8 mouse cellular contexts compared by ENCODE assay signal in genomic region chr12:91551773-91552526, GRCm38 (mm10). TPM values are rescaled to one million over a fixed set of nuclear protein-coding genes. Genes with fewer than 3 reads are reported as not detected.
DNase-seq lines count a peak whose midpoint lies in the region; ATAC-seq lines count a peak whose summit lies in the region.

No protein-coding gene starts in this region.

- no peaks in the 10 kb centered on the region for H3K27me3 ChIP-seq in forebrain, embryonic 11.5 days (ENCODE audit: control insufficient read depth, insufficient read depth, low read length)
- no peaks in the 10 kb centered on the region for H3K27me3 ChIP-seq in forebrain, embryonic 10.5 days (ENCODE audit: poor library complexity, severe bottlenecking)
- H3K27me3 ChIP-seq in embryonic facial prominence, embryonic 15.5 days, result no peaks in the 10 kb centered on the region
- H3K27me3 ChIP-seq in heart, embryonic 12.5 days (replicated peaks), result 0 out of 2 replicates have a peak, but pooled peaks cover 4% of the 10 kb centered on the region
- H3K27me3 ChIP-seq in liver, embryonic 11.5 days (replicated peaks; ENCODE audit: control insufficient read depth, insufficient read depth, low read length), result no peaks in the 10 kb centered on the region

- no peaks in the 10 kb centered on the region for H3K9me3 ChIP-seq in forebrain, embryonic 11.5 days (ENCODE audit: control insufficient read depth, low read length)
- no peaks in the 10 kb centered on the region for H3K9me3 ChIP-seq in forebrain, embryonic 10.5 days
- H3K9me3 ChIP-seq in embryonic facial prominence, embryonic 15.5 days (replicated peaks), result no peaks in the 10 kb centered on the region
- H3K9me3 ChIP-seq in heart, embryonic 12.5 days (replicated peaks), result no peaks in the 10 kb centered on the region
- no peaks in the 10 kb centered on the region for H3K9me3 ChIP-seq in liver, embryonic 11.5 days (ENCODE audit: control insufficient read depth, low read length)

- no peak overlapping the region for H3K4me3 ChIP-seq in forebrain, embryonic 11.5 days (ENCODE audit: low read depth, low read length)
- H3K4me3 ChIP-seq in forebrain, embryonic 10.5 days, result no peak overlapping the region
- H3K4me3 ChIP-seq in embryonic facial prominence, embryonic 15.5 days (replicated peaks), result no peak overlapping the region
- H3K4me3 ChIP-seq in heart, embryonic 12.5 days, result 0 out of 2 replicates have a peak overlapping the region, but pooled peaks have one; percentile 11
- H3K4me3 ChIP-seq in liver, embryonic 11.5 days (ENCODE audit: low read depth, low read length), result no peak overlapping the region

- H3K27ac ChIP-seq in forebrain, embryonic 11.5 days (ENCODE audit: low read depth, low read length), result no peak overlapping the region
- no peak overlapping the region for H3K27ac ChIP-seq in forebrain, embryonic 10.5 days
- no peak overlapping the region for H3K27ac ChIP-seq in embryonic facial prominence, embryonic 15.5 days (replicated peaks)
- no peak overlapping the region for H3K27ac ChIP-seq in heart, embryonic 12.5 days (ENCODE audit: poor library complexity, severe bottlenecking)
- no peak overlapping the region for H3K27ac ChIP-seq in liver, embryonic 11.5 days (ENCODE audit: low read depth, low read length)

- ATAC-seq in forebrain, embryonic 11.5 days (replicated peaks; ENCODE audit: low FRiP score), result peak; percentile 87
- peak; percentile 85 for ATAC-seq in embryonic facial prominence, embryonic 15.5 days (ENCODE audit: insufficient number of reproducible peaks, low FRiP score, low TSS enrichment, low read depth)
- ATAC-seq in heart, embryonic 12.5 days (ENCODE audit: insufficient number of reproducible peaks, low FRiP score), result peak; percentile 90
- ATAC-seq in liver, embryonic 11.5 days (replicated peaks; ENCODE audit: low FRiP score), result peak; percentile 39; the same call in 1 of the 2 replicates

- peak; percentile 69 for DNase-seq in forebrain, embryonic 11.5 days (ENCODE audit: low spot score)
- DNase-seq in forebrain, embryonic 10.5 days (ENCODE audit: extremely low spot score, low spot score), result no peak
- peak; percentile 61 for DNase-seq in kidney, postnatal 14 days
- no peak for DNase-seq in liver, embryonic 11.5 days (ENCODE audit: low spot score)
- DNase-seq in ovary, adult 18-20 months (ENCODE audit: low spot score), result peak; percentile 60
- DNase-seq in embryo, embryonic 11 days, result no peak

- WGBS in forebrain, embryonic 11.5 days, result 74% methylated on average over 19 of the region's 19 CpGs
- WGBS in forebrain, embryonic 10.5 days, result 91% methylated on average over 19 of the region's 19 CpGs
- WGBS in embryonic facial prominence, embryonic 15.5 days, result 55% methylated on average over 19 of the region's 19 CpGs
- WGBS in heart, embryonic 12.5 days, result 35% methylated on average over 19 of the region's 19 CpGs
- 81% methylated on average over 19 of the region's 19 CpGs for WGBS in liver, embryonic 11.5 days

- no peaks in the 10 kb centered on the region for H3K36me3 ChIP-seq in forebrain, embryonic 11.5 days (ENCODE audit: control insufficient read depth, insufficient read depth, low read length)
- peaks cover 22% of the 10 kb centered on the region for H3K36me3 ChIP-seq in forebrain, embryonic 10.5 days (replicated peaks)
- 0 out of 2 replicates have a peak, but pooled peaks cover 3% of the 10 kb centered on the region for H3K36me3 ChIP-seq in embryonic facial prominence, embryonic 15.5 days
- peaks cover 14% of the 10 kb centered on the region for H3K36me3 ChIP-seq in heart, embryonic 12.5 days
- 0 out of 2 replicates have a peak, but pooled peaks cover under 1% of the 10 kb centered on the region for H3K36me3 ChIP-seq in liver, embryonic 11.5 days (ENCODE audit: control insufficient read depth, insufficient read depth, low read length)

- no peak overlapping the region for H3K9ac ChIP-seq in forebrain, embryonic 11.5 days (ENCODE audit: low read length)
- H3K9ac ChIP-seq in embryonic facial prominence, embryonic 15.5 days, result no peak overlapping the region
- no peak overlapping the region for H3K9ac ChIP-seq in heart, embryonic 12.5 days
- H3K9ac ChIP-seq in liver, embryonic 11.5 days (ENCODE audit: low read depth, low read length), result no peak overlapping the region

- H3K4me2 ChIP-seq in forebrain, embryonic 11.5 days (ENCODE audit: low read depth, low read length, severe bottlenecking), result no peak overlapping the region
- peak overlapping the region; percentile 15; the same call in 1 of the 2 replicates for H3K4me2 ChIP-seq in embryonic facial prominence, embryonic 15.5 days (replicated peaks)
- H3K4me2 ChIP-seq in heart, embryonic 12.5 days, result peak overlapping the region; percentile 55
- no peak overlapping the region for H3K4me2 ChIP-seq in liver, embryonic 11.5 days

- H3K4me1 ChIP-seq in forebrain, embryonic 11.5 days (replicated peaks; ENCODE audit: control insufficient read depth, insufficient read depth, low read length), result no peaks in the 10 kb centered on the region
- H3K4me1 ChIP-seq in forebrain, embryonic 10.5 days, result 0 out of 2 replicates have a peak, but pooled peaks cover 4% of the 10 kb centered on the region
- 0 out of 2 replicates have a peak, but pooled peaks cover 10% of the 10 kb centered on the region for H3K4me1 ChIP-seq in embryonic facial prominence, embryonic 15.5 days
- H3K4me1 ChIP-seq in heart, embryonic 12.5 days (replicated peaks), result peaks cover 11% of the 10 kb centered on the region
- no peaks in the 10 kb centered on the region for H3K4me1 ChIP-seq in liver, embryonic 11.5 days (replicated peaks; ENCODE audit: control insufficient read depth, insufficient read depth, low read length)

RNA-seq across cellular contexts. Expression of gene Gtf2a1, which starts 38.3 kb away (rescaled TPM):
- polyA plus RNA-seq in forebrain, embryonic 11.5 days (2014; fragmentation: Nextera tagmentation; extraction: Ambion mirVana), result 45.5 and 47.9 TPM in 2 replicates
- 67.1 and 68.5 TPM in 2 replicates for polyA plus RNA-seq in forebrain, embryonic 10.5 days (2016; fragmentation: Nextera tagmentation; extraction: Ambion mirVana)
- 36.5 and 36.8 TPM in 2 replicates for polyA plus RNA-seq in embryonic facial prominence, embryonic 15.5 days (2015; fragmentation: Nextera tagmentation; extraction: Ambion mirVana)
- 44.5 and 45.5 TPM in 2 replicates for polyA plus RNA-seq in heart, embryonic 12.5 days (2016; fragmentation: Nextera tagmentation; extraction: Ambion mirVana)
- 28.9 and 32.2 TPM in 2 replicates for polyA plus RNA-seq in liver, embryonic 11.5 days (2014; fragmentation: Nextera tagmentation; extraction: Ambion mirVana)

Comparison
In these comparisons a context has a peak if more than half of its experiments do, and no peak if none do; other contexts are left out.
1. DNase-seq: peak in forebrain, embryonic 11.5 days (single experiment), kidney, postnatal 14 days (single experiment) and ovary, adult 18-20 months (single experiment); none in forebrain, embryonic 10.5 days (single experiment), liver, embryonic 11.5 days (single experiment) and embryo, embryonic 11 days (single experiment).
2. ATAC-seq: peak in every context shown above with its lines; median percentile 90 in heart, embryonic 12.5 days; 87 in forebrain, embryonic 11.5 days; 85 in embryonic facial prominence, embryonic 15.5 days; 39 in liver, embryonic 11.5 days.
3. H3K4me2 ChIP-seq: peak in embryonic facial prominence, embryonic 15.5 days (single experiment) and heart, embryonic 12.5 days (single experiment); none in forebrain, embryonic 11.5 days (single experiment) and liver, embryonic 11.5 days (single experiment).